Mouse (Mus musculus): ENCODE data around the gene Aars.

GRCm38 (mm10) chr8:111055031-111055634, 22.2 kb downstream of the Aars start:
- TF ChIP-seq CTCF (IDR thresholded peaks at IDR 0.05; ENCODE audit: low read depth): no peak
- no peak for TF ChIP-seq EP300 (IDR thresholded peaks at IDR 0.05; ENCODE audit: low read depth)

Measured in liver, embryonic 14.5 days (tissue).